Mouse (Mus musculus): ENCODE data around the gene Rgs7. TPM values are rescaled to one million over a fixed set of nuclear protein-coding genes. Genes with fewer than 3 reads are reported as not detected.
A peak's percentile ranks its signal among the peaks of the same experiment; 100 is the strongest.

Gene Rgs7
- polyA plus RNA-seq, 1 experiment from 2014 or later: 31.5 TPM

DNA sequence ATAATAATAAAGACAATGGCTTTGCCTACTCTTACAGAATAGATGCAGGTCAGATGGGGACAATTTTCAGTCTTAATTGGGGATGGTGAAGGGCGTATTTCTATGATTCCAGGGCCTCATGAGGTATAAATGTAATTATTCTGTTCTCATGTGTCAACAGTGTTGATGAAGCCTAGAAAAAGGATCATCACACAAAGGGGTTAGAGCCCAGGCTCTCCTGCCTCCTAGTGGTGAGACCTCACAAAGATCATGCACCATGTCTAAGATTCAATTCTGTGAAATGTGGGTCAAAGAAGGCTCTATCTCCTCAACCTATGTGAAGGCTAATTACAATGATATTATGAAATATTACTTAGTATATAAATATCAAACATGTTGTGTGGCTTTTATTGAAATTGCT, 146.1 kb downstream of the Rgs7 start:
- H3K9ac ChIP-seq: no peak overlapping the region
- no peak overlapping the region for H3K27ac ChIP-seq (replicated peaks)
- H3K9me3 ChIP-seq: no peaks in the 10 kb centered on the region
- WGBS: 90% methylated on average over 1 of the region's 1 CpGs
- H3K4me3 ChIP-seq: no peak overlapping the region
- H3K27me3 ChIP-seq: no peaks in the 10 kb centered on the region
- H3K4me2 ChIP-seq: no peak overlapping the region
- H3K4me1 ChIP-seq (replicated peaks): no peaks in the 10 kb centered on the region
- no peak for ATAC-seq (ENCODE audit: low read depth)
- no peaks in the 10 kb centered on the region for H3K36me3 ChIP-seq

DNA sequence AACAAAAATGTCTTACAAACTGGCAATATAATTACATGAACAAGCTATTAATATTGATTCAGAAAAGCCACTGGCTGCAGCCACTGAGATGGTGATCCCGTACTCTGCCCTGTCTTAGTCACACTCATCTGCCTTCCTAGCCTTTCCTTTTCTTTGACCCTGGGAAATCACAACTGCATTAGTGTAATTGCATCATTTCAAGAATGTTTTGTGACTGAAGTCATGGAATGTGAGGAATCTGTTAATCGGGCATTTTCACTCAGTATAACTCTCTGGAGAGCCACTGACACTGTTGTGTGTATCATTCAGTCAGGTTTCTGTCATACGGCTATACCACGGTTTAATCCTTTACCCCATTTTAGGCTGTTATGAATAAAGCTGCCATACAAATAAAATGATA, 156.1 kb downstream of the Rgs7 start:
- Histone ChIP-seq H3K4me1 (replicated peaks) (no peaks in the 10 kb centered on the region), H3K4me3 (no peak overlapping the region), H3K27ac (replicated peaks) (no peak overlapping the region), H3K4me2 (no peak overlapping the region), H3K36me3 (no peaks in the 10 kb centered on the region), H3K27me3 (no peaks in the 10 kb centered on the region), H3K9me3 (no peaks in the 10 kb centered on the region), H3K9ac (no peak overlapping the region)
- WGBS: 74% methylated on average over 4 of the region's 4 CpGs
- ATAC-seq (ENCODE audit: low read depth): no peak

DNA sequence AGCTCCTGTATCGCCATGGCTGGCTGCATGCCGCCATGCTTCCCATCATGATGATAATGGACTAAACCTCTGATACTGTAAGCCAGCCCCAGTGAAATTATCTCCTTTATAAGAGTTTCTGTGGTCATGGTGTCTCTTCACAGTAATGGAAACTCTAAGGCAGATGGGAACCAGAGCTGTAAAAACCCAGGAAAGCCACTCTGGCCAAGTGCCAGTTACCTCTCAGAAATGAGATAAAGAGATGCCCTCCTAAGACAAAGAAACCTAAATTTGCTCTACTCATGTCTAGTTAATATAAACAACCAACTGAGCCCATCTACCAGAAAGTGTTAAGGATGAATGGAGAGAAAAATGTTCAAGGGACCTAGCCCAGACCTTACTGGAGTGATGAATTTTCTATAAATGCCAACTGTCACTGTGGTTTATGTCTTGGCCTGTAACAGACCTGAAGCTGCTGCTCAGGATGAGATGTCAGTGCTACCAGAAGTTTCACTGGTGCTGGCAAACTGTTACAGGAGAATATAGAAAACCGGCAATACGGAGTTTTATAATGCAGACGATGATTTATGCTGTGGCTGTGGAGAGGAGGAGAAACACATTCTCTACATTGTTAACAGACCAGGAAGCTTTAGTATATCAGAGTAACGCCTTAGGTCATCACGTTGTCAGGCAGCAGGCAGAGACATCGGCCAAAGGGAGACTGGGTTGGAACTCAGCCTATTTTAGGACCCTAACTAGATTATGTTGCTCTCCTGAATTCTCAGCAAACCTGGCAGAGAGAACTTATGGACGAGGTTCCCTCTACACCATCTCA, 159.1 kb downstream of the Rgs7 start:
- WGBS: 85% methylated on average over 9 of the region's 9 CpGs
- H3K4me1 ChIP-seq (replicated peaks): no peaks in the 10 kb centered on the region
- no peak overlapping the region for H3K27ac ChIP-seq (replicated peaks)
- H3K27me3 ChIP-seq: no peaks in the 10 kb centered on the region
- no peak overlapping the region for H3K4me2 ChIP-seq
- no peak overlapping the region for H3K9ac ChIP-seq
- ATAC-seq (ENCODE audit: low read depth): no peak
- no peaks in the 10 kb centered on the region for H3K36me3 ChIP-seq
- H3K9me3 ChIP-seq: no peaks in the 10 kb centered on the region
- H3K4me3 ChIP-seq: no peak overlapping the region

DNA sequence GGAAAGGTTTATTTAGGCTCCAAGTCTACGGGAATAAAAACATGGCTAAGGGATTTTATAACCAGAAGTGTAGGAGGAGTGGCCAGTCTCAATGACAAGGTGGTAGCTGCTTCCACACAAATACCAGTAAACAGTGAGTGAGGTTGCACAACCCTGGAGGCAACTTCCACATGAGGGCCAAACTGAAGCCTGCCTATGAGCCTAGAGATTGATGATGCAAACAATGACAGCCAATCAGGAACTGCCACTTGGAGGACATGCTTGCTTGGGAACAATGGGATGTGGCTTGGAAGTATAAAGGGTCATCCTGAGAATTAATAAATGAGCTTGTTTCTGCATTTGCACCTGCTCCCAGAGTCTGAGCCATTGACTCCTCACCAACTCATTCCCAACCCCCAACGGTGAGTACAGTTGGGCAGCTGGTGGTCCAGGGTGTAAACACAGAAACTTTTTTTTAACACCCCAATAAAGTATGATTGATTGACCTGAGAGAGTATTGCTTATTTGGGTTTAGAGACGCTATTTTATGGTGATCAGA, 162.3 kb downstream of the Rgs7 start:
- ATAC-seq (ENCODE audit: low read depth): no peak

DNA sequence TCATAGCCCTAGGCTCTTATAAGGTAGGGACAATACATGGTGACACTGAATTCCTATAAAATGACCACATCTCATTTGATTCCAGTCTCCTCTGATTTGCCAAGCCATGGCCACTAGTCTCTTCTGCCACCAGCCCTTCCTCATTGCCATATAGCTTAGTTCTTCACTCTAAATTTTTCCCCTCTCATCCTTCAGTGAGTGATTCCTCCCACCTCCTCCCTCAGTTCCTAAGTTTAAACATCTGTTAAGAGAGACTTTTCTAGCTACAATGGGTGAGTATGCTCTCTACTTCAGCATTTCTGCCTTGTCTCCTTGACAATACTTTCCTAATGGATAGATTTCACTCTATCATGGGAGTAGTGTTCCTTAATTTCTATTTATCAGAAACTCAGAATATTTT, 169.5 kb downstream of the Rgs7 start:
- no peak overlapping the region for H3K4me3 ChIP-seq
- ATAC-seq (ENCODE audit: low read depth): no peak
- H3K4me2 ChIP-seq: no peak overlapping the region
- no peak overlapping the region for H3K27ac ChIP-seq (replicated peaks)
- H3K27me3 ChIP-seq: no peaks in the 10 kb centered on the region
- H3K9me3 ChIP-seq: no peaks in the 10 kb centered on the region
- H3K36me3 ChIP-seq: no peaks in the 10 kb centered on the region
- 0 out of 2 replicates have a peak, but pooled peaks cover 3% of the 10 kb centered on the region for H3K4me1 ChIP-seq (replicated peaks)
- no peak overlapping the region for H3K9ac ChIP-seq

More for the DNA sequence above, 162.3 kb downstream of the Rgs7 start:
- H3K9me3 ChIP-seq: no peaks in the 10 kb centered on the region
- H3K4me3 ChIP-seq: no peak overlapping the region
- no peaks in the 10 kb centered on the region for H3K36me3 ChIP-seq
- no peaks in the 10 kb centered on the region for H3K4me1 ChIP-seq (replicated peaks)
- H3K27ac ChIP-seq (replicated peaks): no peak overlapping the region
- 69% methylated on average over 3 of the region's 3 CpGs for WGBS
- no peak overlapping the region for H3K9ac ChIP-seq
- no peaks in the 10 kb centered on the region for H3K27me3 ChIP-seq
- no peak overlapping the region for H3K4me2 ChIP-seq

DNA sequence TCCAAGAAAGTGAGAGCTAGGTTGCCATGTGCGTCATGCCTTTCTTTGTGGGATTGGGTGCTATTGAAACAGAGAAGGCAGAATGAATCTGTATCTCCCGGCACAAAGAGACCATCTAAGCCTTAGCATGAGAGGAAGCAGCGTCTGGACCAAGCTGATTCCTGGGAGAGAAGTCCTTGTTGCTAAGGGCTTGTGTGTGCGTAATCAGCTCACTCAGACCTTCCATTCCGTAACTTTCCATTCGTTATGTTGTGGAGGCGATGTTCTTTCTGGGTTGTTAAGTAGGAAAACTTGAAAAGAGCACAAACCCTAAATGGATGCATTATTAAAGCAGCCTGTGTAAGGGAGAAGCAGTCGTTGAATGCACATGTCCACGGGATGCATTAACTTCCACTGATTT, 173.1 kb downstream of the Rgs7 start:
- H3K27ac ChIP-seq (replicated peaks): no peak overlapping the region
- no peak overlapping the region for H3K9ac ChIP-seq
- no peak overlapping the region for H3K4me2 ChIP-seq
- H3K27me3 ChIP-seq: no peaks in the 10 kb centered on the region
- no peak overlapping the region for H3K4me3 ChIP-seq
- no peaks in the 10 kb centered on the region for H3K9me3 ChIP-seq
- 0 out of 2 replicates have a peak, but pooled peaks cover 3% of the 10 kb centered on the region for H3K4me1 ChIP-seq (replicated peaks)
- no peaks in the 10 kb centered on the region for H3K36me3 ChIP-seq
- ATAC-seq (ENCODE audit: low read depth): no peak
- 56% methylated on average over 9 of the region's 9 CpGs for WGBS

DNA sequence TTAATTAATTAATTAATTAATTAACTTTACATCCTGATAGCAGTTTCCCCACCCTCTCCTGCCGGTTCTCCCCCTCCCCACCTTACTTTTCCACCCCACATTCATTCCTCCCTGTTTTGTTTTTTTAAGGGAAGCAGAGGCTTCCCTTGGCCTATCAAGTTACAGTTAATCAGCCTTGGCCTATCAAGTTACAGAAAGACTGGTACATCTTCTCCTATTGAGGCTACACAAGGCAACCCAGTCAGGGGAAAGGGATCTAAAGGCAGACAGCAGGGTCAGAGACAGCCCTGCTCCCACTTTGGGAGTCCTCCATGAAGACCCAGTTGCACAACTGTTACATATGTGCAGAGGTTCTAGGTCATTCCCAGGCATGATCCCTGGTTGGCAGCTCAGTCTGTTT, 175.0 kb downstream of the Rgs7 start:
- 0 out of 2 replicates have a peak, but pooled peaks cover 3% of the 10 kb centered on the region for H3K4me1 ChIP-seq (replicated peaks)
- H3K9me3 ChIP-seq: no peaks in the 10 kb centered on the region
- no peaks in the 10 kb centered on the region for H3K36me3 ChIP-seq
- no peak overlapping the region for H3K4me3 ChIP-seq
- no peak for ATAC-seq (ENCODE audit: low read depth)
- H3K27me3 ChIP-seq: no peaks in the 10 kb centered on the region
- 68% methylated on average over 1 of the region's 1 CpGs for WGBS
- no peak overlapping the region for H3K27ac ChIP-seq (replicated peaks)
- no peak overlapping the region for H3K4me2 ChIP-seq
- H3K9ac ChIP-seq: no peak overlapping the region

DNA sequence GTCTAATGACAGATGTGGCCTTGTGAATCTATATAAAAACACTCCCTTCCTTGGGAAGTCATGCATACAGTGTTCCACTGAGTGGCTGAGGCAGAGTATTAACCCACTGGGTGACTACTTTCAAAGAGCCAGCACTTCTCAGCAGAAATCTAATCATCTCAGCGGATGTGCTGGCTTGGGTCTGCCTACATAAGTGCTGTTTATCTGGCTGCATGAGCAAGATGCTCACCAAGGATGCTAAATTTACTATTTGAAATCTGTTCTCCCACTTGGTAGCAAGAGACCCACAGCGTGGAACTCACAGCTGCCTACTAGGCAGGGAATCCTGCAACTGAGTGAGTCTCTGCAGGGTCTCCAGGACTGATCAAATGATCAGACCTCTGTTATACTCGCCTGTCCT, 184.7 kb downstream of the Rgs7 start:
- no peaks in the 10 kb centered on the region for H3K9me3 ChIP-seq
- H3K36me3 ChIP-seq: no peaks in the 10 kb centered on the region
- H3K4me3 ChIP-seq: no peak overlapping the region
- no peaks in the 10 kb centered on the region for H3K27me3 ChIP-seq
- 66% methylated on average over 3 of the region's 3 CpGs for WGBS
- 0 out of 2 replicates have a peak, but pooled peaks cover 5% of the 10 kb centered on the region for H3K4me1 ChIP-seq (replicated peaks)
- H3K27ac ChIP-seq (replicated peaks): no peak overlapping the region
- no peak overlapping the region for H3K4me2 ChIP-seq
- no peak for ATAC-seq (ENCODE audit: low read depth)
- no peak overlapping the region for H3K9ac ChIP-seq

DNA sequence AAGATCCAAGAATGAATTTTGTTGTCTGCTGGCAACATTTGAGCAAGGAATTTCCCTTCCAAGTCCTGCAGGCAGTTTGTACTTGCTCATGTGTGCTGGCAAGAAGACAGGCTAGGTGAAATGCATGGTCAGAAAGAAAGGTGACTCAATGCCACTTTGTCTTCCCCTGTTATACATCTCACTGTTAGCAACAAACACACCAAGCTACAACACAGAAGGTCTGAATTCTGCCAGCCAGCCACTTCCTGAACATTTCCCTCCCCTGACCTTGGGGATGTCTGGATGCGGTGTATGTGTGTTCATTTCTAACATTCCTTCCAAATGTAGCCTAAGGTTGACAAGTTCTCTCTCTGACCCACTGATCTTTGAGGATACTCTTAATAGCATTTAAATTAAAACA, 191.4 kb downstream of the Rgs7 start:
- Histone ChIP-seq H3K36me3 (no peaks in the 10 kb centered on the region), H3K4me3 (no peak overlapping the region), H3K4me2 (no peak overlapping the region), H3K27me3 (no peaks in the 10 kb centered on the region), H3K4me1 (replicated peaks) (0 out of 2 replicates have a peak, but pooled peaks cover 3% of the 10 kb centered on the region), H3K9me3 (no peaks in the 10 kb centered on the region), H3K27ac (replicated peaks) (peak overlapping the region; percentile 28; the same call in 1 of the 2 replicates), H3K9ac (no peak overlapping the region)
- ATAC-seq (ENCODE audit: low read depth): 0 out of 2 replicates have a peak, but pooled peaks have one; percentile 11
- 76% methylated on average over 1 of the region's 1 CpGs for WGBS

DNA sequence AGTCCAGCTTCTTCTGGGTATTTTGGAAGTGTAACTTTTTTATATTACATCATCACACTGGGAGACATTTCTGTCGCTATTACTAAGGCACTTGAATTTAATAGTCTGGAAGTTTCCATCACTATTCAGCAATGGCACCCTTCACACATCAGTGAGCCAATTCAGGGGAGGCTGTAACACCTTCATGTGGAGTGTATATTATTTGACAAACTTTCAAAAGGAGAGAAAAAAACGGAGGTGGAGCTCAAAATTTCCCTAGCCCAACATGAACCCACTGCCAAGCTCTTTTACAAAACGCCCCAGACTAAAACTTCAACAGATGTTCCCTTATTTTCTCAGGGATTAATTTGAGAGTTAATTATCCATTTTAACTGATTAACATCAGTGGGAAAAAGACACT, 191.9 kb downstream of the Rgs7 start:
- Histone ChIP-seq H3K27me3 (no peaks in the 10 kb centered on the region), H3K4me1 (replicated peaks) (0 out of 2 replicates have a peak, but pooled peaks cover 3% of the 10 kb centered on the region), H3K9ac (no peak overlapping the region), H3K9me3 (no peaks in the 10 kb centered on the region), H3K4me3 (no peak overlapping the region), H3K36me3 (no peaks in the 10 kb centered on the region), H3K4me2 (no peak overlapping the region), H3K27ac (replicated peaks) (no peak overlapping the region)
- 53% methylated on average over 3 of the region's 3 CpGs for WGBS
- ATAC-seq (ENCODE audit: low read depth): no peak

DNA sequence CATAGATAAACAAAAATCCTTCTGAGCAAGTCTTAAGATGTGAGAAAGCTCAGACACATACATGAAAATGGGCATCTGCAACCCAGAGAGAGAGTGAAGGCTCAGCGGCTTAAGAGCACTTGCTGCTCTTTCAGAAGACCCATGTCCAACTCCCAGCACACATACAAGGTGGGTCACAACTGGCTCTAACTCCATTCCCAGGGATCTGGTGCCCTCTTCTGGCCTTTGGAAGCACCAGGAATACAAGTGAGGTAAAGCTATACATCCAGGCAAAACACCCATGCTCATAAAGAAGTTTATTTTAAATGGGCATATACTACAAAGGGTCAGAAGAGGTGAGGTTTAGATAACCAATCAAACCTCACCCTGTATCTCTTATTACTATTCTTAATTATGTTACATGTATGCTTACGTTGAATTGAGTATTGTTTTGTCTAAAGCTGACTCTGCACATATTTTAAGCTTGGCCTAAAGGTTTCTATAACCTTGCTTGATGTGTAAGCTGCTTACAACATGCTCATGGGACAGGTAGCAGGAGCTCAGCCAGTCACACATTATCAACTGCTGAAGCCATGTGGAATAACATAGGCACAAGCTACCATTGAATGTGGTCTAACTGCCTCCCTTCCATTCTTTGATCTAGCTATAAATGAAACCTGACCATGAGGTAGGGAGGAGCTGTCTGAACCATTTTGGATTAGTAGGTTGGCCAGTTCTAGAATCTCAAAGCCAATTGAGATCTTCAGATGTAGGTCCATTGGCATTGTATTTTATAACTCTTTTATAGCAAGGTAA, 192.5 kb downstream of the Rgs7 start:
- 91% methylated on average over 2 of the region's 2 CpGs for WGBS
- Histone ChIP-seq H3K27me3 (no peaks in the 10 kb centered on the region), H3K9me3 (no peaks in the 10 kb centered on the region), H3K27ac (replicated peaks) (no peak overlapping the region), H3K9ac (no peak overlapping the region), H3K4me3 (no peak overlapping the region), H3K36me3 (no peaks in the 10 kb centered on the region), H3K4me1 (replicated peaks) (0 out of 2 replicates have a peak, but pooled peaks cover 3% of the 10 kb centered on the region), H3K4me2 (no peak overlapping the region)
- no peak for ATAC-seq (ENCODE audit: low read depth)

DNA sequence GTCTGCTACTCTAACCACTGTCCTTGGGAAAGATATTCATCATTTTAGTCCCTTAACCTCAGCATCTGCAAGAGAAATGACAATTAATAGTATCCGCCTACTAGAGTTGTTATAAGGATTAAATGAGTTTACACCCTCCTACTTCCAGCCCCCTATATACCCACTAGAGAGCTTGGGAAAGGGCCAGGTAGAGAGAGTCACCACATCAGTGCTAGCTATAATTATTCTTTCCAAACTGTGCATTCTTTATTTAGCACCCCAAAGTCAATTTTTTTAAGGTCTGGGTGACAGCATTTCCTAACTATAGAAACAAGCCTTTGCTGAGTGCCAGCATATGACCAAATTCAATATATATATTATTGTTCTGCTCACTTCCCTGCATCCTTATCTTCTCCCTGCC, 195.4 kb downstream of the Rgs7 start:
- H3K27ac ChIP-seq (replicated peaks): no peak overlapping the region
- no peak for ATAC-seq (ENCODE audit: low read depth)
- H3K4me2 ChIP-seq: no peak overlapping the region
- no peak overlapping the region for H3K4me3 ChIP-seq
- H3K4me1 ChIP-seq (replicated peaks): 0 out of 2 replicates have a peak, but pooled peaks cover 3% of the 10 kb centered on the region
- no peaks in the 10 kb centered on the region for H3K36me3 ChIP-seq
- WGBS: 96% methylated on average over 1 of the region's 1 CpGs
- H3K27me3 ChIP-seq: no peaks in the 10 kb centered on the region
- no peak overlapping the region for H3K9ac ChIP-seq
- no peaks in the 10 kb centered on the region for H3K9me3 ChIP-seq

All from neural tube, embryonic 13.5 days (tissue).